Comparison of ENCODE assay signal across 9 mouse cellular contexts in the genomic region with DNA sequence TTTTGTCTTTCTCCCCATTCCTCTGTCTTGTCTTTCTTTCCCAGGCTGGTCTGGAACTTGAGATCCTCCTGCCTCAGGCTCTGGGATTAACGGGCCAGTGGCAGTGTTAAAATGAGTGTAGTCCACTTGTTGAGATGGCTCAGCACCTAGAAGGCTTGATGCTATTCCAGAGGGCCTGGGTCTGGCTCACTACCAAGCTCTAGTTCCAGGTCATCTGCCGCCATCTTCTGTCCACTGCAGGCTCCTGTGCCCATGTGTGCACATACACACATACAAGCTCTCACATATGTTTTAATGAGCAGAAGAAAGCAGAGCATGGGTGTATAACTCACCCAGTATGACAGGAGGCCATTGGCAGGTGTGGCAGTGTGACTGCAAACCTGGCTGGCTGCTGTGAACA. TPM values are rescaled to one million over a fixed set of nuclear protein-coding genes. Genes with fewer than 3 reads are reported as not detected.
DNase-seq lines count a peak whose midpoint lies in the region; ATAC-seq lines count a peak whose summit lies in the region.
"Had no signal": no experiment of that assay in that cellular context is flagged by ENCODE, and none has a peak within 500 bp of the region (broad histone marks: within the 10 kb centered on the region; RNA-seq: fewer than 3 reads in every experiment).

No protein-coding gene starts in this region.

- no peaks in the 10 kb centered on the region for H3K36me3 ChIP-seq in hindbrain, embryonic 12.5 days
- no peaks in the 10 kb centered on the region for H3K36me3 ChIP-seq in hindbrain, embryonic 10.5 days
- H3K36me3 ChIP-seq in neural tube, embryonic 12.5 days, result no peaks in the 10 kb centered on the region
- H3K36me3 ChIP-seq in hindbrain, embryonic 14.5 days (replicated peaks; ENCODE audit: control insufficient read depth, insufficient read depth), result no peaks in the 10 kb centered on the region
- no peaks in the 10 kb centered on the region for H3K36me3 ChIP-seq in stomach, embryonic 15.5 days

- 93% methylated on average over 2 of the region's 2 CpGs for WGBS in hindbrain, embryonic 12.5 days
- WGBS in hindbrain, embryonic 10.5 days, result 87% methylated on average over 2 of the region's 2 CpGs
- 87% methylated on average over 2 of the region's 2 CpGs for WGBS in neural tube, embryonic 12.5 days
- 83% methylated on average over 2 of the region's 2 CpGs for WGBS in hindbrain, embryonic 14.5 days
- 86% methylated on average over 2 of the region's 2 CpGs for WGBS in stomach, embryonic 15.5 days

- no peak for DNase-seq in hindbrain, embryonic 10.5 days (ENCODE audit: low spot score)
- no peak for DNase-seq in neural tube, embryonic 10.5 days (ENCODE audit: extremely low spot score, low spot score)
- no peak for DNase-seq in hindbrain, embryonic 14.5 days (ENCODE audit: low spot score)
- no peak for DNase-seq in frontal cortex, postnatal 14 days (ENCODE audit: low spot score in 2 of 2)

- 0 out of 2 replicates have a peak overlapping the region, but pooled peaks have one; percentile 35 for H3K27ac ChIP-seq in hindbrain, embryonic 12.5 days
- no peak overlapping the region for H3K27ac ChIP-seq in hindbrain, embryonic 10.5 days
- H3K27ac ChIP-seq in neural tube, embryonic 12.5 days, result no peak overlapping the region
- H3K27ac ChIP-seq in hindbrain, embryonic 14.5 days, result peak overlapping the region; percentile 55
- H3K27ac ChIP-seq in stomach, embryonic 15.5 days, result 0 out of 2 replicates have a peak overlapping the region, but pooled peaks have one; percentile 52

- H3K27me3 ChIP-seq in hindbrain, embryonic 12.5 days, result peaks cover 19% of the 10 kb centered on the region
- H3K27me3 ChIP-seq in hindbrain, embryonic 10.5 days (ENCODE audit: insufficient read depth, poor library complexity, severe bottlenecking), result peaks cover 34% of the 10 kb centered on the region
- H3K27me3 ChIP-seq in neural tube, embryonic 12.5 days (replicated peaks), result peaks cover 11% of the 10 kb centered on the region
- peaks cover 6% of the 10 kb centered on the region; the same call in 1 of the 2 replicates for H3K27me3 ChIP-seq in hindbrain, embryonic 14.5 days (ENCODE audit: control insufficient read depth, insufficient read depth, low read length)
- no peaks in the 10 kb centered on the region for H3K27me3 ChIP-seq in stomach, embryonic 15.5 days (replicated peaks)

- no peak overlapping the region for H3K4me3 ChIP-seq in hindbrain, embryonic 12.5 days
- no peak overlapping the region for H3K4me3 ChIP-seq in hindbrain, embryonic 10.5 days
- H3K4me3 ChIP-seq in neural tube, embryonic 12.5 days, result no peak overlapping the region
- H3K4me3 ChIP-seq in hindbrain, embryonic 14.5 days (replicated peaks; ENCODE audit: low read length), result peak overlapping the region; percentile 51; the same call in 1 of the 2 replicates
- H3K4me3 ChIP-seq in stomach, embryonic 15.5 days (replicated peaks), result no peak overlapping the region

- H3K4me2 ChIP-seq in hindbrain, embryonic 12.5 days (replicated peaks), result peak overlapping the region; percentile 91
- peak overlapping the region; percentile 89; the same call in 1 of the 2 replicates for H3K4me2 ChIP-seq in neural tube, embryonic 12.5 days (replicated peaks)
- peak overlapping the region; percentile 89 for H3K4me2 ChIP-seq in hindbrain, embryonic 14.5 days (replicated peaks)
- H3K4me2 ChIP-seq in stomach, embryonic 15.5 days, result no peak overlapping the region

- H3K9me3 ChIP-seq in hindbrain, embryonic 12.5 days (replicated peaks), result no peaks in the 10 kb centered on the region
- no peaks in the 10 kb centered on the region for H3K9me3 ChIP-seq in hindbrain, embryonic 10.5 days
- no peaks in the 10 kb centered on the region for H3K9me3 ChIP-seq in neural tube, embryonic 12.5 days
- H3K9me3 ChIP-seq in hindbrain, embryonic 14.5 days (ENCODE audit: control insufficient read depth, low read length), result no peaks in the 10 kb centered on the region
- no peaks in the 10 kb centered on the region for H3K9me3 ChIP-seq in stomach, embryonic 15.5 days

- H3K9ac ChIP-seq in hindbrain, embryonic 12.5 days, result no peak overlapping the region
- H3K9ac ChIP-seq in neural tube, embryonic 12.5 days, result no peak overlapping the region
- H3K9ac ChIP-seq in hindbrain, embryonic 14.5 days, result peak overlapping the region; percentile 80
- no peak overlapping the region for H3K9ac ChIP-seq in stomach, embryonic 15.5 days

- no peak for ATAC-seq in hindbrain, embryonic 12.5 days (ENCODE audit: low FRiP score)
- ATAC-seq in neural tube, embryonic 12.5 days (ENCODE audit: low FRiP score, low read depth), result no peak
- ATAC-seq in hindbrain, embryonic 14.5 days (ENCODE audit: low FRiP score), result no peak
- ATAC-seq in stomach, embryonic 15.5 days (ENCODE audit: insufficient read depth, low FRiP score, low read depth), result no peak
- ATAC-seq: activated CD4-positive, CD25-positive, alpha-beta regulatory T cell, adult 4 months had no signal

- H3K4me1 ChIP-seq in hindbrain, embryonic 12.5 days, result peaks cover 17% of the 10 kb centered on the region
- H3K4me1 ChIP-seq in hindbrain, embryonic 10.5 days (replicated peaks), result peaks cover 40% of the 10 kb centered on the region
- peaks cover 28% of the 10 kb centered on the region for H3K4me1 ChIP-seq in neural tube, embryonic 12.5 days
- H3K4me1 ChIP-seq in hindbrain, embryonic 14.5 days (replicated peaks; ENCODE audit: control insufficient read depth, insufficient read depth, low read length), result peaks cover 25% of the 10 kb centered on the region
- peaks cover 17% of the 10 kb centered on the region for H3K4me1 ChIP-seq in stomach, embryonic 15.5 days

RNA-seq across cellular contexts. Expression of a gene that starts 3.4 kb away (rescaled TPM):
- 51.3 and 54.8 TPM in 2 replicates for polyA plus RNA-seq in hindbrain, embryonic 12.5 days (2016; fragmentation: Nextera tagmentation; extraction: Ambion mirVana)
- polyA plus RNA-seq in hindbrain, embryonic 10.5 days (2016; fragmentation: Nextera tagmentation; extraction: Ambion mirVana), result 24.1 and 28.9 TPM in 2 replicates
- polyA plus RNA-seq in neural tube, embryonic 12.5 days (2016; fragmentation: Nextera tagmentation; extraction: Ambion mirVana), result 46.1 and 46.5 TPM in 2 replicates
- polyA plus RNA-seq in hindbrain, embryonic 14.5 days (2014; fragmentation: Nextera tagmentation; extraction: Ambion mirVana), result 41.6 and 57.3 TPM in 2 replicates
- polyA plus RNA-seq in stomach, embryonic 15.5 days (2015; fragmentation: Nextera tagmentation; extraction: Ambion mirVana), result 37.1 and 38.8 TPM in 2 replicates

RNA-seq across cellular contexts. Expression of a gene that starts 5.7 kb away (rescaled TPM):
- not detected in 2 replicates for polyA plus RNA-seq in hindbrain, embryonic 12.5 days (2016; fragmentation: Nextera tagmentation; extraction: Ambion mirVana)
- polyA plus RNA-seq in hindbrain, embryonic 10.5 days (2016; fragmentation: Nextera tagmentation; extraction: Ambion mirVana), result not detected in 2 replicates
- polyA plus RNA-seq in neural tube, embryonic 12.5 days (2016; fragmentation: Nextera tagmentation; extraction: Ambion mirVana), result not detected in 2 replicates
- polyA plus RNA-seq in hindbrain, embryonic 14.5 days (2014; fragmentation: Nextera tagmentation; extraction: Ambion mirVana), result 0.13 TPM in 1 of 2 replicates, not detected in the other
- 0.08 and 0.15 TPM in 2 replicates for polyA plus RNA-seq in stomach, embryonic 15.5 days (2015; fragmentation: Nextera tagmentation; extraction: Ambion mirVana)
- polyA plus RNA-seq: liver, embryonic 16.5 days had no signal

RNA-seq across cellular contexts. Expression of a gene that starts 13.4 kb away (rescaled TPM):
- polyA plus RNA-seq in hindbrain, embryonic 12.5 days (2016; fragmentation: Nextera tagmentation; extraction: Ambion mirVana), result 0.18 and 0.56 TPM in 2 replicates
- polyA plus RNA-seq in hindbrain, embryonic 10.5 days (2016; fragmentation: Nextera tagmentation; extraction: Ambion mirVana), result 0.18 and 0.26 TPM in 2 replicates
- 0.11 and 0.13 TPM in 2 replicates for polyA plus RNA-seq in neural tube, embryonic 12.5 days (2016; fragmentation: Nextera tagmentation; extraction: Ambion mirVana)
- 0.32 TPM in 1 of 2 replicates, not detected in the other for polyA plus RNA-seq in hindbrain, embryonic 14.5 days (2014; fragmentation: Nextera tagmentation; extraction: Ambion mirVana)
- 4.0 and 7.1 TPM in 2 replicates for polyA plus RNA-seq in stomach, embryonic 15.5 days (2015; fragmentation: Nextera tagmentation; extraction: Ambion mirVana)

RNA-seq across cellular contexts. Expression of a gene that starts 19.9 kb away (rescaled TPM):
- polyA plus RNA-seq in hindbrain, embryonic 12.5 days (2016; fragmentation: Nextera tagmentation; extraction: Ambion mirVana), result 197 and 202 TPM in 2 replicates
- 254 and 268 TPM in 2 replicates for polyA plus RNA-seq in hindbrain, embryonic 10.5 days (2016; fragmentation: Nextera tagmentation; extraction: Ambion mirVana)
- polyA plus RNA-seq in neural tube, embryonic 12.5 days (2016; fragmentation: Nextera tagmentation; extraction: Ambion mirVana), result 198 and 217 TPM in 2 replicates
- polyA plus RNA-seq in hindbrain, embryonic 14.5 days (2014; fragmentation: Nextera tagmentation; extraction: Ambion mirVana), result 243 and 246 TPM in 2 replicates
- 238 and 243 TPM in 2 replicates for polyA plus RNA-seq in stomach, embryonic 15.5 days (2015; fragmentation: Nextera tagmentation; extraction: Ambion mirVana)

RNA-seq across cellular contexts. Expression of a gene that starts 25.4 kb away (rescaled TPM):
- polyA plus RNA-seq in hindbrain, embryonic 12.5 days (2016; fragmentation: Nextera tagmentation; extraction: Ambion mirVana), result 5.3 and 6.3 TPM in 2 replicates
- polyA plus RNA-seq in hindbrain, embryonic 10.5 days (2016; fragmentation: Nextera tagmentation; extraction: Ambion mirVana), result 5.0 and 5.3 TPM in 2 replicates
- polyA plus RNA-seq in neural tube, embryonic 12.5 days (2016; fragmentation: Nextera tagmentation; extraction: Ambion mirVana), result 4.9 and 6.1 TPM in 2 replicates
- polyA plus RNA-seq in hindbrain, embryonic 14.5 days (2014; fragmentation: Nextera tagmentation; extraction: Ambion mirVana), result 5.2 and 5.7 TPM in 2 replicates
- polyA plus RNA-seq in stomach, embryonic 15.5 days (2015; fragmentation: Nextera tagmentation; extraction: Ambion mirVana), result 4.3 and 4.7 TPM in 2 replicates

Comparison
In these comparisons a context has a peak if more than half of its experiments do, and no peak if none do; other contexts are left out.
1. H3K27ac ChIP-seq: peak in hindbrain, embryonic 12.5 days (single experiment), hindbrain, embryonic 14.5 days (single experiment) and stomach, embryonic 15.5 days (single experiment); none in hindbrain, embryonic 10.5 days (single experiment) and neural tube, embryonic 12.5 days (single experiment).